Mouse (Mus musculus) right cerebral cortex, postnatal 10 days (tissue): ENCODE data around the gene Iqce.

Experiments
- DNase-seq, 2 experiments: peaks; one replicate each; pipeline ENCODE4 v3.0.0; 2021; ENCODE audit warnings: low spot score in 2 of 2

Iqce gene

DNA sequence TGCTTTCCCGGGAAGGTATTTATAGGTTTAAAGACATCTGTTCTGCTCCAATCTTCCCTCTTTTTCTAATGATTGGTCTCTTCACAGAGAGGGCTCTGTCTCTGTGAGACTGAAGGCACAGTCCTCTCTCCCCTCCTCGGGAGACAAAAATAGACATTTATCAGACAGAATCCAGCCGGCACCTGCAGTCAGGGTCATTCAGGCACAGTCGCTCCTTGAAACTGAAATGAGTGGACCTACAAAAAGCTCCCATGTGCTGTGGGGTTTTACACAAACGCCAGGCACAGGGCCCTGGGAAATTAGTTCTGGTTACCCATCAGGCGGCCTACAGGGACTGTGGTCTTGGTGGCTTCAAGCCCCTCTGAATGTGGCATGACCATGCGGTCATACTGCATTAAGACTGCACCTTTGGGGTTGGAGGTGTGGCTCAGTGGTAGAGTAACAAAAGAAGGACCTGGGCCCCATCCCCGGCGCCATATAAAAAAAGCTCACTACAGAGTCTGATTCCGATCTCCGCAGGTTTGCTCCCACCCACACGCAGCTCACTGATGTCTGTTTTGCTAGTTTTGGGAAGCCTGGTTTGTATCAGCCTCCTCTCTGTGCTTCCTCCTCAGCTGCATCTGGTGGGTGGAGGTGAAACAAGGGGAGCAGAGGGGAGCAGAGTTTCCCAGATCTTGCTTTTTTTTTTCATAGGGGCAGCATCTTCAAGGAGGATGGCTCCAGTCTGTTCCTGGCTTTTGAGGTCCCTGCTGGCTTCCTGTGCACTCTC is 40.1 kb downstream of the Iqce start:
- DNase-seq: peak; percentile 61 to 75

- DNase-seq: no peak
Measured at GRCm38 (mm10) chr5:140661427-140661826, 40.8 kb downstream of the Iqce start.

GRCm38 (mm10) chr5:140660398-140660797 is 41.8 kb downstream of the Iqce start:
- no peak for DNase-seq

DNA sequence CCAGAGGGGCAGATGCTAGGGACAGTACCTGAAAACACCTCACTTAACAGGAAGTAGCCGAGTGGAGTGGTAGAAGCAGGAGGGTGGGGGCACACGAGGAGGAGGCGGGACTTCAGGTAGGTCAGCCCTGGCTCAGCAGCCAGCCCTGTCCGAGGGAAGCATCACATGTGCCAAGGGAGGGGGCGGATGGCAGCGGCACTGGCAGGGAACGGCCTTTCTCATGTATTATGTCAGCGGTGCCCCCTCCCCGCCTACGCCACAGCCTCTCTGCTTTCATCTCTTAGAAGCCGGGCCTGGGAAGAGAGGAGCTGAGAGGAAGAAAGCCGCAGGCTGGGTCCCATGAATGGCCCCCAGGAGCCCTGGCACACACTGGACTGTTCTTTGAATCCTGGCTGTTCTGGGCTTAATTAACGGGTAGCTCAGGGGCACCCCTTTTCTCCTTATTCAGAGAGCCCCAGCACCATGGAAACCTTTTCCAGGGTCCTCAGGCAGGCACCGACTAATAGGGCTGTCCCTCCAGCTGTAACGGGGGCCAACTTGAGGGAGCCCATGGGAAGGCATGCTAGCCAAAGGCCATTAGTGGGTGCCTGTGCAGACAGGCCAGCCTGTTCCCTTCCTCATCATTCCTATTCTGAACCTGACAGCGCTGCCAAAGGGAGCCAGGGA is 42.4 kb downstream of the Iqce start:
- DNase-seq: peak; percentile 87 to 93

GRCm38 (mm10) chr5:140654096-140654845 is 47.9 kb downstream of the Iqce start:
- no peak for DNase-seq

GRCm38 (mm10) chr5:140652587-140652986 is 49.6 kb downstream of the Iqce start:
- no peak for DNase-seq

GRCm38 (mm10) chr5:140651231-140651630 is 50.9 kb downstream of the Iqce start:
- DNase-seq: no peak

GRCm38 (mm10) chr5:140649881-140650414 is 52.2 kb downstream of the Iqce start:
- DNase-seq: peak in 1 of 2 experiments; percentile 51

DNA sequence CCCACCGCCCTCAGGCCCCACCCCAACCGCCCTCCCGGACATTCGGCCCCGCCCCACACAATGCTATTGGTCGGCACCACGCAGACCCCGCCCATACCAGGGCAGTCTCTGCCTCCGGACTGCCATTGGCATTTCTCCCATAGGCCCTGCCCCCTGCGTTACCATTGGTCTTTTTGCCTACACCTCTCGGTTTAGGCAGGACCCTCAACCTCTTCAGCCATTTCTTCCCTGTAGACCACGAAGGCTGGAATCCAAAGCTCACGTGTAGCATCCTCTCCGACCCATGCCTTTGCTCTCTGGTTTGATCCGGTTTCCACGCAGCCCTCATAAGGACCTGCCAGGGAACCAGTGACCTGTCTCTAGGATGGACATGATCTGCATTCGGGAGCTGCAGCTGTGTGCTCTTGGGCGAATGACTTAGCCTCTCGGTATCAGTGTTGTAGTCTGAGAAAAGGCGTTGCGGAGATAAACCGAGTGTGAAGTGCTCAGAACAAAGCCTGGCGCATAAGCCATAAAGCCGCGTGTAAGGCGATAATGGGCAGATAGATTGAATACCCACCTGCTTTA is 53.0 kb downstream of the Iqce start:
- DNase-seq: peak; percentile 99

- DNase-seq: peak; percentile 69 to 77
Measured at GRCm38 (mm10) chr5:140648519-140649100, 53.6 kb downstream of the Iqce start, which contains the start of gene Ttyh3. Gene Ttyh3, minus strand, starts transcription at chr5:140649031.

GRCm38 (mm10) chr5:140647821-140648518 is 54.2 kb downstream of the Iqce start:
- DNase-seq: peak; percentile 87

DNA sequence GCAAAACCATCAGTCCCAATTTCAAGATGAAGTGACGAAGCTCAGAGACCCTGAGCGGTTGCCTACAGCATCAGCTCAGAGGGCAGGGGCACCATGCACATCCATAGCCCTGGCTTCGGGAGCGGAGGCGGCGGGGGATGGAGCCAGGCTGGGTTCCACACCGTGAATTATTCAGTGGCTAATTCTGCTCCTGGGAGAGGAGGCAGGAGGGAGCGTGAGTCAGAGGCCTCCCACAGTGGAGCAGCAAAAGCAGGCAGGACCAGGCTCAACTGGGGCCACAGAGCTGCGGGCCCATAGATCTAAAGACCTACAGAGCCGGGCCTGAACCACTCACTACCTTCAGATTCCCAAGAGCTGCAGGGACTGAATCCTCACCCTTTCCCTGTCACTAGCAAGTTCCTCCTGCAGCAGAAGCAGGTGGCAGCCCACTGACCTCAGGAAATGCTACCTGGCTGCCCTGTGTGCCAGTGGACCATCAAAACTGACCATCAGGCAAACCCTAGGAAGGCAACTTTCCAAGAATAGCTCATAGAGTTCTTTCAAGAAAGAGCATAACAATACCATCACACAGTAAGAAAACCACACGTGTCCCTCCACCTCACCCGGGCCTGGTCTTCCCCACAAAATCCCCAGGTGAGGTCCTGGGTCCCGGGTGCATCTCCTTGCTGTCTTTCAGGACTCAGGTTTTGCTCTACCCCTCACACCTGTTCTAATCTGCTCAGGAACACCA is 55.0 kb downstream of the Iqce start:
- no peak for DNase-seq

DNA sequence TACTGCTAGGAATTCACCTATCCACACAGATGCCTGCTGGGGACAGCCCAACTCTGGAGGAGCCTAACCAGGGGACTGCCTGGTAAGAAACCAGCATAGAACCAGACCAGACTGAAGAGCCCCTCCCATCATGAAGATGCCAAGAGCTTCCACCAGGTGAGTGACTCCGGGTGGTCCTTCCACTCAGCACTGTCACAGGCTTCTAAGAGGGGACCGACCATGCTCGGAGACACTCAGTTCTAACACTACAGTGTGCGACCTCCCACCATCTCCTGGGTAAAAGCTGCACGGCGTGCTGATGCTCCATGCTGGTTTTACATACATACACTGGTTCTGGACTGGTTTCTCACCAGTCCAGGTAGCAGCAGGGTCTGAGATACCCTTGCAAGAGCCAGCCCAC is 56.0 kb downstream of the Iqce start:
- no peak for DNase-seq

DNA sequence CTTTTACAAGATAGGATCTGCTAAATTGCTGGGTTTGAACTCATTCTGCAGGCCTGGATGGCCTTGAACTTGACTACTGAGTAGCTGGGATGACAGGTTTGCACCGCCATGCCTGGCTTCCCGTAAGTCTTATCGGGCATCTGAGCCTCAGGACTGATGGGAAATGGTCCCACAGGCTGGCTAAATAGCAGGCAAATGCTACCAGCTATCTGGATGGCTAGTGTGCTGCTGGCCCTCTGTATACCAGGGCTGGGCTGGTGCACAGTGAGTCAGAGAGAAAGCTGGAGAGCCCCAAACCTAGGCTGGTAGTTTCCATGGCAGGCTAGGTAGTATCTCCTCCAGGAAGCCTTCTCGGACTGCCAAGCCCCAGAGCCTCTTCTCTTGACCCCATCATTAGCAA is 56.7 kb downstream of the Iqce start:
- no peak for DNase-seq

- no peak for DNase-seq
Measured at GRCm38 (mm10) chr5:140644702-140645201, 57.4 kb downstream of the Iqce start.

DNA sequence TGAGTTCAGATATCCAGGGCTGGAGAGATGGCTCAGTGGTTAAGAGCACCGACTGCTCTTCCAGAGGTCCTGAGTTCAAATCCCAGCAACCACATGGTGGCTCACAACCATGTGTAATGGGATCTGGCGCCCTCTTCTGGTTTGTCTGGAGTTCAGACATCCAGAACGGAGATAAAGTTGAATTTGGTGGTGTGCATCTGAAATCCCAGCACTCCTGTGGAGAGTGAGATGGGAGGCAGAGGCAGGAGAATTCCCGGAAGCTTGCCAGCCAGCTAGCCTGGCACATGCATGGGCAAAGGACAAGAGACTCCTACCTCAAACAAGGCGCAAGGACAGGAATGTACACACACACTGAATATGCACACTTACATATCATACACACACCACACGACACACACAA is 57.9 kb downstream of the Iqce start:
- DNase-seq: no peak

DNA sequence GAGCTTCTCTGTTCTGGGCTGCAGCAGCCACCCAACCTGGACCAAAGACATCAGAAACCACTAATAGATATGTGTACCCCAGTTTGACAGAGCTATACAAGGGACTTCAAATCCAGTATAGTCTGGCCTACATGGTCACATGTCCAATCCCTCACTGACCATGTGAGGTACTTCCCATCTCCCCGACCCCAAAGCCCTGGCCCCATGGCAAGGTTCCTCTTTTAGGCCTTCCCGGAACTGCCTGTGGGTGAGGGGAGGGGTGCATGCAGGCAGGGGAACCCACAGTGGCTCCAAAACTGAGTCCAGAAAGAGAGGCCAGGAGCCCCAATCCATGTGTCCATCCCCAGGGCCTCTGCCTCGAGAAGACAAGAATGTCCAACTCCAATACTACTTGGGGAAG is 60.1 kb downstream of the Iqce start:
- no peak for DNase-seq

GRCm38 (mm10) chr5:140641254-140641928 is 60.8 kb downstream of the Iqce start:
- no peak for DNase-seq

- no peak for DNase-seq
Measured at GRCm38 (mm10) chr5:140640812-140641211, 61.4 kb downstream of the Iqce start.
